Mouse (Mus musculus) frontal cortex, postnatal 10 days (tissue): ENCODE data around the gene Scgb2b20.
"Not testable (repeated sequence)": the region's sequence is repeated elsewhere in the genome, so short reads cannot be mapped to it uniquely, and the experiment has no call there.

Experiments used
- DNase-seq, 2 experiments: peaks; one replicate each; pipeline ENCODE4 v3.0.0; 2022; ENCODE audit warnings: low spot score in 2 of 2, mixed read lengths in 1 of 2

Scgb2b20 gene

GRCm38 (mm10) chr7:33366222-33366621 lies at the start of gene Scgb2b20:
Scgb2b20 (minus strand) TSS chr7:33366322.
- DNase-seq: not testable (repeated sequence)

- not testable (repeated sequence) for DNase-seq
Observed at GRCm38 (mm10) chr7:33409681-33410080, 43.6 kb upstream of the Scgb2b20 start.

GRCm38 (mm10) chr7:33401650-33402049 lies 35.5 kb upstream of the Scgb2b20 start:
- DNase-seq: no peak

- not testable (repeated sequence) for DNase-seq
Observed at GRCm38 (mm10) chr7:33399749-33400148, 33.6 kb upstream of the Scgb2b20 start.

GRCm38 (mm10) chr7:33372934-33373333 lies 6.8 kb upstream of the Scgb2b20 start, which contains the start of gene Scgb1b20:
Scgb1b20 (plus strand) TSS chr7:33373234.
- DNase-seq: not testable (repeated sequence)
